Mouse (Mus musculus): ENCODE measurements around the gene 4430402I18Rik. TPM values are rescaled to one million over a fixed set of nuclear protein-coding genes. Genes with fewer than 3 reads are reported as not detected.

The 4430402I18Rik gene
- total RNA-seq, 2 experiments from 2014 or later, result 5.1 to 7.1 TPM

DNA sequence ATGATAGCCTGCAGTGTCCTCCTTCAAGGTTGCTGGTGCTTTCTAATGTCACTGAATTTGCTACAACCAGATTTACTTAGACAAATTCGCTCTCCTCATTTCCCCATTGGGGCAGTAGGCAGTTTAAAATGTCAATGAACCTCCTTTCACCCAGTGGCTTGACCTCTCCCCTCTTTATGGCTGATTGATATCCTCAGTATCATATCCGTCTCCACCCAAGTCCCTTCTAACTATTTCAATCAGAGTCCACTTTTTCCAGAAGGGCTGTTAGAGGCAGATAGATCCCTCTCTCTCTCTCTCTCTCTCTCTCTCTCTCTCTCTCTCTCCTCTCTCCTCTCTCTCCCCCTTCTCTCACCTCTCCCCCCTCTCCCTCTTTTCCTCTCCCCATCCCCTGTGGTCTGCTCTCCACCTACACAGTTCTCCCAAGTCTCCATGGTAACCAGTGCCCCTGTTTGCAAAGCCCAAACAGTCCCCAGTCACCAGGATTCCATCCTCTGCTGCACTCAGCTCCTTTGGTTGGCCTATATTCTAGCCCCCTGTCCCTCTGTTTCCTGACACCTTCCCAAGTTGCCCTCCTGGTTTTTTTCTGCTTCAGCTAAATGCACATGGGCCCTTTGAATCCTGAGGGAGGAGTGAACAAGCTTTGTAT is 51.9 kb downstream of the 4430402I18Rik start:
- intact Hi-C loops (cut with DNase I), result no loop called here
- DNase-seq (ENCODE audit: extremely low spot score in 1 of 2, low spot score in 2 of 2), result no peak

DNA sequence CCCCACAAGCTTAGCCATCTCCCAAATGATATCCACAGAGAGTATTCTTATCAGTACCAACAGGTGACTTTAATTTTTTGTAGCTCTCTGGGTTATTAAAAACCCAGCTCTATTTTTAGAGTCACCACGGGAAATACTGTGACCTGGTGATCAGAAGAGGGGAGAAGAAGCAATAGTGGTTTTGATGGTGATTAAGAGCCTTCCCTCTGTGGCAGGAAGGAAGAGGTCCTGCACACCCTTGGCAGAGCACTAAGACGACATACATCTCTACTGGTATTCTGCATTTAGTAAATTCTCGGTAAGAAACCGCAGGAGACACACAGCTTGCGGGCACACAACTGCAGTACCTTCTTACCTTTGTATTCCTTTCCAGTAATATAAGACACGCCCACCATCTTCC is 53.0 kb downstream of the 4430402I18Rik start:
- no peak for DNase-seq (ENCODE audit: extremely low spot score in 1 of 2, low spot score in 2 of 2)
- intact Hi-C loops (cut with DNase I), result no loop called here

DNA sequence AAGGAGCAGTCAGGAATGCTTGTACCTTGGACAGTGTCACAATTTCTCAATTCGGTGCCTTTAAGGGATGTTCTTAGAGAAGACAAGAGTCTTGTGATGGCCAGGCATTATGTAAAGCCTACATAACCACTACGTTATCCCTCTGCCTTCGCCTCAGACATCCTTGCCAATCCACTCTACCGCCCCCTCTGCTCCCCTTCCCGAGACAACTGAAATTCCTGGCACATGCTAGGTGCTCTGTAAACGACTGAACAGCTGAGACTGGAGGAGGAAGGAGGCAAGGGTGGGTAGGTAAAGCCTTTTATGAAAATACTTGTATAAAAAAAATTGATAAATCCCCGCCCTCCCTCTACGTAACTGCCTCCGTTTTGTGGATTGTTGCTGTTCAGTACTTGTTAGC is 58.9 kb downstream of the 4430402I18Rik start:
- intact Hi-C loops (cut with DNase I), result no loop called here
- DNase-seq (ENCODE audit: extremely low spot score in 1 of 2, low spot score in 2 of 2), result no peak

DNA sequence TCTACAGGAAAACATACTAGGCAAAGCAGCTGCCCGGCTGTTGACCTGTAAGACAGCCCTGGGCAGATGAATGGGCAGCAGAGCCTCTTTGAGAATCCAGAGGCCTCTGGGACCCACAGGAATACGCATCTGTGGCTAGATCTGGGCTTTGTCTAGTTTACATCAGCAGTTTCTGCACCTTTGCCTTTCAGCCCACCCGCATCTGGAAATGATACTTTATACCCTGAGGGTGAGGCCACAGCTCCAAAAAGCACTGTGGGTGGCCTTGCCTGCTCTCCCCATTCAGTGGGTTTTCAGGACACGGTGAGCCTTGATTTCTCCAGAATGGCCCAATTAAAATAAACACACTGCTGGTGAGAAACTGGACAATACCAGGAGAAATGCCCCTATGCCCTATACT is 59.4 kb downstream of the 4430402I18Rik start:
- intact Hi-C loops (cut with DNase I), result no loop called here
- no peak for DNase-seq (ENCODE audit: extremely low spot score in 1 of 2, low spot score in 2 of 2)

DNA sequence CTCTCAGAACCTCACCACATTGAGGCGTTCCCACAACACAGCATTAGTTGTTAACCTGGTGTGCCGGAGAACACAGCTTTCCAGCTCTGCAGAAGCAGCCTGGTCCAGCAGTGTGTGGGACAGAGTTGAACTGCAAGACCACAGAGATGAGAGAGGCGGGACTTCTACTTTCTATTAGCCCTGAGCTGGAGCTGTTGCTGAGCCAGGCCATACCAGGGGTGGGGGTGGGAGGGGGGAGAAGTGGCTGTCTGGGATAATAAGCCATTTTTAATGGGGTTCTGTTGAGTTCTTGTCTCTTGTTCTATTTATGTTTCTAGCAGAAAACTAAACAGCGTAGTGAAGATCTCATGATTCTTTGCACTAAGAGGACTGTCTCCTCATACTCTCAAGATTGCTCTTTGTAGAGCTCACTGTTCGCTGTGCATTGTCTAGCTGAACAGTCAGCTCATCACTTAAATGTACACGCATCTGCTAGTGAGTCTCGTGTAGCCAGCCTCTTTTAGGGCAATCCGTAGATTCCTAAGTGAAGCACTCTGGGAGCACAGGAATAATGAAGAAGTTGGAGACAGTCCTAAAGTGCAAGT is 64.0 kb downstream of the 4430402I18Rik start:
- DNase-seq (ENCODE audit: extremely low spot score in 1 of 2, low spot score in 2 of 2), result no peak
- intact Hi-C loops (cut with DNase I), result no loop called here

DNA sequence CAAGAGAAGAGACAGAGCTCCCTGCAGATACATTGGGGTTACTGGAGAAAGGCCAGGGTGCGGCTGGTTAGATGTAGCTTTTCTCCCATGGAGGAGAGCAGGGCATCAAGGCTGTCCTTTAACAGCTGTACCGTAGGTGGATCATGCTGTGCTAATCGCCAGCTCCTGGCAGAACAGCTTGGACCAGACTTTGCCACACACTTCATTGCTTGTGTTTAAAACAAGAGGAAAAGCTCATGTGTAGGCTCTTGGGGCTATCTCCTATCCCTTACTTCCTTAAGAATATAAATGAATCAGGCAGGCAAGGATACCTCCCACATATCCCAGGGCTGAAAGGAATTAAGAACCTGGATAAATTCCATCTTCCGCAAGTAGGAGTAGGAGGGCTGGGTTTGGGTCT is 64.8 kb downstream of the 4430402I18Rik start:
- intact Hi-C loops (cut with DNase I), result no loop called here

DNA sequence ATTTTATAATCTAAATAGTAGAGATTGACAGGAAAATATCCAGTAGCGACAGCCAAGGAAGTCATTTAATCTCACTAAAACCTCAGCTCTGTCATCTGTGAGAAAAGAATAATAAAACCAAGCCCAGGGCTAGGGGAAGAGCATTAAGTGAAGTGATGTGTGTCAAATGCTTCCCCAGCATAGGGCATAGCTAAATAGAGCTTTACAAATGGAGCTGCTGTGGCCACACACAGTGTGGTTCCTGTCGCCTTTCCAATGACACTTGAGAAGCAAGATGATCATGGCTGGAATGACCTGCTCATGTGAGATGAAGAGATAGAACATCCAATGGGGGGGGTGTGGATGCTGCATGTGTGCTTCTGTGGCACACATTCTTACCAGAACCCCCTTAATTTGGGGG is 65.5 kb downstream of the 4430402I18Rik start:
- intact Hi-C loops (cut with DNase I), result no loop called here
- no peak for DNase-seq (ENCODE audit: extremely low spot score in 1 of 2, low spot score in 2 of 2)

More for the DNA sequence above, 64.8 kb downstream of the 4430402I18Rik start:
- DNase-seq (ENCODE audit: extremely low spot score in 1 of 2, low spot score in 2 of 2), result no peak

DNA sequence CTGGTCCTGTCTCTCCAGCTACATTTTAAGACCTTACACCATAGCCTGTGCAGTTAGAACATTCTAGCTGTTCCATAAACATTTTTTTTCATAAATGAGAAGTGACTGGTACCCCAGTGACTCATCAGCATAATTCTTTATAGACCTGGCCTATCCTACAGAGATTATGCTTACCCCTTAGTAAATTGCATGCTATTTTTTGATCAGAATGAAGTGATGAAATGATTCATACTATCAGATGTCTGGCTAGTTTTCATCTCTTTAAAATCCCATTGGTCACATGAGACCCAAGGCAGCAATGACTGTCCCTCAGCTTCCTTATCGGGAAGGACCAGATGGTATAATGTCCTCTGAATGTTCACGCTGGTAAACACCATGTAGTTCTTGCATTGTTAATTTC is 66.8 kb downstream of the 4430402I18Rik start:
- no peak for DNase-seq (ENCODE audit: extremely low spot score in 1 of 2, low spot score in 2 of 2)
- intact Hi-C loops (cut with DNase I), result no loop called here

DNA sequence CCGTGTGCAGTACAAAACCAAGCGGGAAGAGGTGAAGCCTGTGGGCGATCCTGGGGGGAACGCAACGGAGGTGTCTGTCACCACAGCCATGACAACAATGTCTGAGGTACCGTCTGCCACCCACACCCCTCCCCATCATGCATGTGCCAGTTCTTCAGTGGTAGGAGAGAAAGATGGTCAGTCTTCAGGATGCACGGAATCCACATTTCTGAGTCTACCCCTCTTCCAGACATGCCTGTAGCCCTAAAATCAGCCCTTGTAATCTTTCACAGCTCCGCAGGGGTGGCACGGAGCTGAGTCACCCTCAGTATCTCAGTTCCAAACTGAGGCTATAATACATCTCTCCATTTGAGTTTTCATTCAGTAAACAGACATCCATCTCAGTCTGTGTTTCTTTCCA is 70.1 kb downstream of the 4430402I18Rik start:
- intact Hi-C loops (cut with DNase I), result no loop called here
- no peak for DNase-seq (ENCODE audit: extremely low spot score in 1 of 2, low spot score in 2 of 2)

DNA sequence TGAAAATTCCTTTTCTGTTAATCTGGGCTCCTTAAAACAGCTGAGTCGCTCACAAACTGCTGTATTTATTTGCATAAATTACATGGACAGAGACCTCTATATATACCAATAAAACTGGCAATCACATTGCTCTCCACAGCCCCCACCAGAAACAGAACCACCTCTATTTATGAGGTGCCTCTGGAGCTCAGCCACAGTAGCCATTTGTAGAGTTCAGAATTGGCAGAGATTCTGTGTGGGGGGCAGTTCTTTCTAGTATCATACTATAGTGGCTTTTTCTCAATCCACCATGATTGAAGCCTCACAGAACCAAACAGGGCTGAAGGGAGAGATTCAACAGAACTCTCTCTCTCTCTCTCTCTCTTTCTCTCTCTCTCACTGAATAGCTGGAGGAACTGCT is 71.0 kb downstream of the 4430402I18Rik start:
- peak in 1 of 2 experiments; percentile 42 for DNase-seq (ENCODE audit: extremely low spot score in 1 of 2, low spot score in 2 of 2)
- intact Hi-C loops (cut with DNase I), result no loop called here

DNA sequence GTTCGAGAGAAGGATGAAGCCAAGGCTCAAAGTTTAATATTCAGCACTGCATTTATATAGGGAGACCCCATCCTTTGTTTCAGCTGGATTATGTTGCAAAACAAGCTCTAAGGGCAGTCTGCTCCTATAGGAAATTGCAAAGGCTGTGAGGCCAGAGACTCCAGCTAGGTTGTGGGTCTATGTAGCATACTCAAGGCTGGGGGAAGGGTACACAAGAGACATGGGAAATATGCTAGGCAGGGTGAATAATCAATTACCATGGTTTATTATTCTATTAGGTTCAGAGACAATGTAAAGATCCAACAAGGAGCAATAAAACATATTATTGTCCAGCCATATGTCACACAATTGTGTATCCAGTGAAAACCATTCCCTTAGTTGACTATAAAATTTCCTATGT is 75.7 kb downstream of the 4430402I18Rik start:
- intact Hi-C loops (cut with DNase I), result no loop called here
- DNase-seq (ENCODE audit: extremely low spot score in 1 of 2, low spot score in 2 of 2), result no peak

DNA sequence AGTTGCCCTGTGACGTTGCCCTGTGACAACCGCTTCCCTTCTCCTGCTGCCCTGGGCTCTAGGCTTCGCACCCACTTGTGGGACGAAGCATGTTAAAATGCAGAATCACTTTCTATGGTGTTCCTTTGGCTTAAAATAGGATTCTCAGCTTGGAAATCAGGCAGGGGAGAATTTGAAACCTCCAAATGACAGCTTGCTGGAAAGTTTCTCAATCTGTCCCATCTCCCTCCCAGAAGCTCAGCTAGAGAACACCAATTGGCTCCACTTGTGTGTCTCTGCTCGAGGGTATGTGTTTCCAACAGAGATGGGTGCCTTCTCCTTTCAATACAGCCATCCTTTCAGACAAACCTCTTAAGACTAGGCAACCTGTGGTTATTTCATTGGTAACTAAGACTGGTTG is 76.4 kb downstream of the 4430402I18Rik start:
- intact Hi-C loops (cut with DNase I), result no loop called here
- no peak for DNase-seq (ENCODE audit: extremely low spot score in 1 of 2, low spot score in 2 of 2)

DNA sequence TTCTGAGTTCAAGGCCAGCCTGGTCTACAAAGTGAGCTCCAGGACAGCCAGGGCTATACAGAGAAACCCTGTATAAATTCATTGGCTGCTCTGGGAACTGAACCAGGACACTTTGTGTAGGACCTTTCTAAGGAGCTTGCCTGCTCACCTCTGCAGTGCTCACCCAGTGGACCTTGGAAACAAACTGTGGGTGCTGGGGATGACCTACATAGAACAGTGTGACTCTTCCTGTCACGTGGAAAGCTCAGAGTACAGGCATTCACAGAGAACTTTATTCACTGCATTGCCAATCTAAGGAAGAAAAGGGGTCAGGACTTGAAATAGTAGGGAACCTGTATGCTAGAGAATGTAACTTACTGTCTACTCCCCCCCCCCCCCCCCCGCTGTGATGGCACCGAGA is 78.3 kb downstream of the 4430402I18Rik start:
- no peak for DNase-seq (ENCODE audit: extremely low spot score in 1 of 2, low spot score in 2 of 2)
- intact Hi-C loops (cut with DNase I), result no loop called here

DNA sequence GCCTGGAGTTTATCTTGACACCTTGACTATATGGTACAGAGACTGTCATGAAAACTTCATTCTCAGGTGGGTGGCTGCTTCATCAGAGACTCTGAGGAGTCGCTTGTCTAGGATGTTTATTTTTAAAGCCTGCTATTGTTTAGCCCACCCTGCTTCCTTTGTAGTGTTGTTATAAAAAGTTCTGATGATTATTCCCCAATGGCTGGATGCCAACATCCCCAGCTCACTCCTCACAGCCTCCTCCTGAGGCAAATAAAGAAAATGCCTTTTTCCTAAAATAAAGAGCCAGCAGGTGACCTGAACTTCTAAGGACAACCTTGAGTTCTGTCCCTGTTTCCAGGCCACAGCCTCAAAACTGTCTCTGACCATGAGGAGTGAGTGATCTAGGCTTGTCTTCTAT is 79.1 kb downstream of the 4430402I18Rik start:
- intact Hi-C loops (cut with DNase I), result no loop called here
- peak in 1 of 2 experiments; percentile 60 for DNase-seq (ENCODE audit: extremely low spot score in 1 of 2, low spot score in 2 of 2)

DNA sequence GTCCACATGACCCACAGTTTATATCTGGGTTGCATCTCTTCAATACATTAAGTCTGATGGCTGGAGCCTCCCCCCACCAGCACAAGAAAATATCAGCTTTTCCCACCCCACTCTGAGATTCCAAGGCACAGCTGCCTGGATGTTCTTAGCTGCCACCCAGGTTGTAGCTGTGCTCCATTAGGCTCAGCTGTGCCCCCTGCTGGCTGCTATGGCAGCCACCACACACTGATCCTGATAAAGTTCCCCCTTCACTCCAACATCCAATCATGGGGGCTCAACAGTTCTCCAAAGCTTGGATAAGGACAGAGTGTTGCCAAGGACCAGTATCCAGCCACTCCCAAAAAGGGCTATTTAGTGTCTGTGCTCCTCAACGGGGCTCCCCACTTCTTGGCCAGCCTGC is 84.5 kb downstream of the 4430402I18Rik start:
- peak in 1 of 2 experiments; percentile 52 for DNase-seq (ENCODE audit: extremely low spot score in 1 of 2, low spot score in 2 of 2)
- intact Hi-C loops (cut with DNase I), result loop anchor here (5.0 kb wide), 1 partner anchor 46 kb away; the partner anchor contains the start of gene Slc1a1

DNA sequence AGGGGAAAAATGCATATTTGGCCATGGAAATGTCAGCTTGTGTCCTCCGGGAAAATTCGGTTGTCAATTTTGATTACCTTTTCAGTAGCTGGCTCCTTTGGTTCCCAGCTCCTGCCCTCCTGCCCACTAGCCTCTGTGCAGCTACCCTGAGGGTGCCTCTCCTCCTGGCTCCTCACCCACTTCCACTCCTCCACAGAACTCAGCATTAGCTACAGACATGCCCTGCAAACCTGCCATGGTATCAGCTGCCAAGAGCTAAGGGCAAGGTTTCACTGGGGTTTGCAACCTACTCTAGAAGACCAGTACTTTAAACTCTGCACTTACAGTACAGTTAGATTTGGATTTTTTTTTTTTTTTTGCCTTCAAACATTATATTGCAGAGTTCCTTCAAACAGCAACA is 88.1 kb downstream of the 4430402I18Rik start:
- intact Hi-C loops (cut with DNase I), result no loop called here
- no peak for DNase-seq (ENCODE audit: extremely low spot score in 1 of 2, low spot score in 2 of 2)

DNA sequence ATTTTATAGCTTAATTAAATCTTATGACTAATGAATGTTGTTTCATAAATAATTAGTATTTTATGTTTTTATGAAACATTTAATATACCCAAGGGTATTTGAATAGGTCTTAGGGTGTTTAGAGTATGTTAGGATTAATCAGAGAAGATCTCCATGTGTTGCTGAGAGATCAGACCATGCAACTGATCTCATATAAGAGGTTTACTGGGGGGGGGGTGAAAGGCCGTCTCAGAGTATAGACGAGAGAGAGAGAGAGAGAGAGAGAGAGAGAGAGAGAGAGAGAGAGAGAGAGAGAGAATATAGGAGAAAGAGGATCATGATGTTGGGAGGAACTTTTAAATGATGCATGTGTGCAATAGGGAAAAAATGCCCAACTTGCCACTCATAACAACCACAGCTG is 97.2 kb downstream of the 4430402I18Rik start:
- DNase-seq (ENCODE audit: extremely low spot score in 1 of 2, low spot score in 2 of 2), result no peak
- intact Hi-C loops (cut with DNase I), result no loop called here

DNA sequence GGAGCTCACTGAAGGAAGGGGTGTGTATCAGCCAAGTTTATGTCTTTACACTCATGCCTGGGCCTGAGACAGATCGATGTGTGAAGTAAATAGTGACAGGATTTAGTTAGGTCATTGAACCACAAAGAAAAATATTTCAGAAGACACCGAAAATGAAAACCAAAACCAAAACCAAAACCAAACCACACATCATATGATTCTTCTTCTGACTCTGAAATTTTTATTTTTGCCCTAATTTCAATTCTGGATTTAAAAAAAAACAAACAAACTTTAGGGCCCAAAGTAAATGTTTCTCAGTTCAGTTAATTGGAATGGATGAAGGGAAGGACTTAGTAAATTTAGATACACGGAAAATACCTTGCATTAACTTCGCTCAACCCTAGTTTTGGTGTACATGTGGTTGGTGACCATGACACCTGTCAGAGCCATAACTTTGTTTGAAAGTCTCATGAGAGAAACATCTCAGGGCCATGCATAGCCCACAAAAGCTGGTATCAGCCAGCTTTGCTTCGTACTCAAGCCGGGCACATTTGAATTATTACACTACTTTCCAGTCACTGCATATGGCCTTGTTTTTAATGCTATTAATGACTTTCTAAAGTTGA is 98.2 kb downstream of the 4430402I18Rik start:
- intact Hi-C loops (cut with DNase I), result no loop called here
- DNase-seq (ENCODE audit: extremely low spot score in 1 of 2, low spot score in 2 of 2), result no peak

DNA sequence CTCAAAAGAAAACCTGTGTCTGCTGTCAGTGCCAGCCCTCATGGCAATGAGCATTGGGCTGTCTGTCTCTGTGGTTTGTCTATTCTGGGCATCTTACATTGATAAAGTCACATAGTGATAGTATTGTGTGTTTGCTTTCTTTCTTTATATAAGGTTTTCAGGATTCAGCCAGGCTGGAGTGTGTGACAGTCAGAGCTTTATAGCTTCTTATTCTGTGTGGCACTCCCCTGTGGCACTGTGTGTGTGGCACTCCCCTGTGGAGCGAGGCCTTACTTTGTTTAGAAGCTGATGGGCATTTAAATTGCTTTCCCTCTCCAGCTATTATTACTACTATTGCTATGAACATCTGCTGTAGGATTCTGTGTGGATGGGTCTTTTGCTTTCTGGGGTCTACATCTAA is 102.1 kb downstream of the 4430402I18Rik start:
- no peak for DNase-seq (ENCODE audit: extremely low spot score in 1 of 2, low spot score in 2 of 2)
- intact Hi-C loops (cut with DNase I), result no loop called here

DNA sequence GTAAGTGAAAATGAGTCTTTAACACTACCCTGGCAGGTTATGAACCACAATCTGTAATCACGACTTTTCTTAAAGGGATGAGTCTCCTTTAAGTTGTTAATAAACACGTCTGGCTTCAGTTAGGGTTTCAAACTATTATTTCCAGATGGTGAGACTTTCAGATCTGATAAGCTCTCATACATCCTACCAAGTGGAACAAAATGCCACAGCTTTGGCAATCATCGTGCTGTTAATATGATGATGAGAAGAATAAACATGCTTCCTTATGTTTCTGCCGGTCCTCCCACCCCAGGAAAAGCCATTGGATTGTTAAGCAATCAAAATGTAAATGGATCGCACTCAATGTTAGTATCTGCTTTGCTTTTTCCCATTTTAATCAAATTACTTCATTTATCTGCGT is 102.6 kb downstream of the 4430402I18Rik start:
- DNase-seq (ENCODE audit: extremely low spot score in 1 of 2, low spot score in 2 of 2), result no peak
- intact Hi-C loops (cut with DNase I), result no loop called here
